Mouse (Mus musculus) layer of hippocampus, postnatal 14 days (tissue): ENCODE measurements around the gene Pmm2. TPM values are rescaled to one million over a fixed set of nuclear protein-coding genes. Genes with fewer than 3 reads are reported as not detected.

Source experiments
- DNase-seq, 2 experiments: peaks; one replicate each; pipeline ENCODE4 v3.0.0; 2021 to 2022; ENCODE audit warnings: low spot score in 2 of 2, mixed read lengths in 1 of 2
- microRNA-seq, 2 experiments: library from miRNA; unstranded; fragments of <30 nt; microRNA quantifications; one replicate each; pipeline ENCODE4 v1.2.0; 2021
- total RNA-seq, 2 experiments: library from RNA; stranded (reverse); gene quantifications; 2 replicates each; pipeline ENCODE4 v1.2.3; 2021

Pmm2 gene
- total RNA-seq, 2 experiments from 2014 or later, result 31.9 to 34.5 TPM

DNA sequence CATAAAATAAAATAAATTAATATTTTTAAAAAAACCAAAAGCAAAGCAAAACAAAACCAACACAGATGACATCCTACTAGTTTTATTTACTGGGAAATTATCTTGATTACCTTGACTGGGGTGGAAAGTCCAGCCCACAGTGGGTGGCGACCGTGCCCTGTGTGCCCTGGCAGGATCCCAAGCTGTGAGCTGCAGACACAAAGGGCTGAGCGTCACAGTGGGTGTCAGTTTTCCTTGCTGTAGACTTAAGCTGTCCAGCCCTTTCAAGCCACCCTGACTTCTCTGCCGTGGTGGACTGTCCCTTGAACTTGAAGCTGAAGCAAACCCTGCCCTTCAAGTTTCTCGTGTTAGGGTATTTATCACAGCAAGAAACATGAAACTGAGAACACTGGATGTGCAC lies 40.6 kb downstream of the Pmm2 start:
- DNase-seq, result no peak

DNA sequence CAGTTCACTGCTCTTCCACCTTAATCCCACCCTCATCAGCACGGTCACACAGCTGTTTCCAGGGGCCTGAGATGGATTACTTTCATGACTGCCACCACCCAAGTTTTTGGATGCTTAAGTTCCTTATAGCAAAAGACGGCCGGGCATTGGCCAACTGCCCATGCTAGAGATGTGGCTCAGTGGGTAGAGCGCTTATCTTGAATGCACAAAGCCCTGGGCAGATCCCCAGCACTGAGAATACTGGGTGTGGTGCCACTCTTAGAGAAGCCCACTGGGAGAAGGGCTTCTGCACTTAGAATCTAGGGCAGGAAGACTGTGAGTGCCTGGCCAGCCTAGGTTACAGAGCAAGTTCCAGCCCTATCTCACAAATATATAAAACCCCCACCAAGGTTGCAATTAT lies 41.2 kb downstream of the Pmm2 start:
- DNase-seq, result no peak

DNA sequence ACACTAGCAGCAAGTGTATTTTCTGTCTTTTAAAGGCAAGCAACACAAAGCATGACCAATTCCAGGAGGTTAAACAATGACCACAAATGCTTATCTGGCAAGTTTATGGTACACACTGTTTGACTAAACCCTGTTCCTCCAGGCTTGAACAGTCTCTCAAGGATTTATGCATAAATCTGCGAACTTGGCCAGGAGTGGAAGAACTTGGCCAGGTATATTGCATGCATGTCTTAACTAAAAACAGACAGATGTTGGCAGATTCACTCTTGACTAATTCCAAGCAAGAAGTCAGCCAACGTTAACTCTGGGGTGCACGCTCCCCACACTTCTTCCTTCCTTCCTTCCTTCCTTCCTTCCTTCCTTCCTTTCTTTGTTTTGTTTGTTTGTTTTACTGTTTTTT lies 42.3 kb downstream of the Pmm2 start:
- DNase-seq, result no peak

DNA sequence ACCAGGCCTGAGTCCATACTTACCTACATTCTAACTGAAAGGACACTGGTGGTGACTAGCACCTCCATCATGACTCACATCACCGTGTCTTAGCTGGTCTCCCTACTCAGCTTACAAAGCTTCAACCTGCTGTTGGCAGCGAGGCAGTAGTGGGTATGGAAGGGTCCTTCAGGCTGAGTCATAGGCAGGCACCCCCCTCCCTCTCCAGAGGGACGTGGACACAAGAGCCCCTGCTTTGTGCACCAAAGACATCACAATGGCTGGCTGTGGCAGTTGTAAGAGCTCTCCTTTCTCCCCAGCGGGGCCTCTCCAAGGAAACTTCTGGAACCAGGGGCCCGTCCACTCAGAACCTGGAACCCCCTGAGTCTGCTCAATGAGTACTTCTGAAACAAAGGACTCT lies 43.0 kb downstream of the Pmm2 start, which contains the start of gene Gm5767:
Gene Gm5767 (plus strand): TSS at position 301 of the 400 bp plus-strand sequence.
- DNase-seq, result no peak

DNA sequence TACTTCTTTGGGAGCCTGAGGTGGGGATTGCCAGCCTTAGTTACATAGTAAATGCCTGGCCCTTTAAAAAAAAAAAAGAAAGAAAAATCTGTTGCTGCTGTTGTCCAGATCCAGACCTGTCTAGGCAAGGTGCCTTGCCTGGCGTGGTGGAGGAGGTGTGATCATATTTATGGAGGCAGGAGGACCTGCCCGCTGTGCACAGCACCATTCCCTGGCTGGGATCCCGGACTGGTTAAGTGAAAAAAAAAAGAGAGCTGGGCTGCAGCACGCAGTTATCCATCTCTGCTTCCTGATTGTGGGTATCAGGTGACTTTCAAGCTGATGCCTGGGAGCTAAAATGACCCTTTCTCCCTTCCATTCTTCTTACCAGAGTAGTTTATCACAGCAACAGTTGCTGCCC lies 47.6 kb downstream of the Pmm2 start:
- no peak for DNase-seq

DNA sequence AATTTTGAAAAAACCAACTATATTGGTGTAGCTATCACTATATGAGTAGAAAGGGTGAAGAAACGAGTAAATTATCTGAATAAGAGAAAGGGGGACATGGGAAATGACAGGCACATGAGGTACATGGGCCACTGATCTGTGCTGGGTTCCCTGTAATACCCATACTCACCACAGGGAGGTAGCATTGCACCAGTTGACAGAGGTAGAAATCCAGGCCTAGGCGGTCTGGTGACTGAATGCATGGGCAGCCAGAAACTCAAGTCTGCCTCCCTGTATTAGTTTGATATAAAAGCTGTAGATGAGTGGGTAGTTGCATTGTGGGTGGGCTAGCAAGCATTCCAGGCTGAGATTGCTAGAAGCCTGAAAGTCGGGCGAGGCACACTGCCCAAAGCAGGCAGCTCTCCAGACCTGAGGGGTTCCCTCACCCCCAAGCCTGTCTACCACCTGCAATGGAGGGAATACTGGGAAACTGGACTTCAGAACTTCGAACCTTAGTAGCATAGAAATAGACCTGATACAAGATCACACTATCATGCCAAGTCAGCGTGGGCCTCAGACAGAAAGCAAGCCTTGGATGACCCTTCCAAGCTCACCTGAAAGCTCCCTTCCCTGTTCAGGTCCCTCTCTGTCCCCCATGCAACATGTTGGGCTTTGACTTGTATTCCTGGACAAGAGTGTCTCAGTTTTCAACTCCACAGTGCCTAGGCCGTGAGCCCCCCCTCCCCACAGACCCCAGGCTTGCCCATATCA lies 48.8 kb downstream of the Pmm2 start:
- peak; percentile 81 to 84 for DNase-seq

DNA sequence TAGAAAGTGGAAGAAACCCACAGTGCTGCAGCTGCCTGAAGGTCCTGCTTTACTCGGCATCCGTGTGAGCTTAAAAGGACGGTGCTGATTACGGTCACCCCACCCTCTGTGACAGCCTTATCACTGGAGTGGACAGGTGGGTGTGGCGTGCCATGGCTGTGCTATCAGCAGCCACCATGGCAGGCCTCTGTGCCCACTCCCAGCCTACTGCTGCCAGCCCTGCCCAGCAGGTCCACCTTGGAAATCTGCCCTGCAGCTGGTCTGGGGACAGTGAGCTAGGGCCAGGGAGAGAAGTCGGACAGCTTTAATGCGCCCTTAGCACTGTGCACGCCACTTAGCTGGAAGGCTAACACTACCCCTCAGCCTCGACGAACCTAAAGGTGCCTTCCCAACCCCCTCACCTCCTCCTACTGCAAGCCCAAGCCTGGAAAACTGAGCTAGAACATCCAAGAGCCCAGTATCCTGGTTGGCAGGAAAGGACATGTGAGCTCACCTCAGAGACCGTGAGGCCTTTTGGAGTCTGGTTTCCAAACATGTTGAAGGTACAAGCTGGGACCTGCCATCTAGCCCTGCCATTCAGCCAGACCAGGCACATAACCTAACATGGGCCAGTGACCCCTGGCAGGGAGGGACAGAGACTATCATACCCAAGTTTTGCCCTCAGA lies 49.5 kb downstream of the Pmm2 start:
- DNase-seq, result no peak

DNA sequence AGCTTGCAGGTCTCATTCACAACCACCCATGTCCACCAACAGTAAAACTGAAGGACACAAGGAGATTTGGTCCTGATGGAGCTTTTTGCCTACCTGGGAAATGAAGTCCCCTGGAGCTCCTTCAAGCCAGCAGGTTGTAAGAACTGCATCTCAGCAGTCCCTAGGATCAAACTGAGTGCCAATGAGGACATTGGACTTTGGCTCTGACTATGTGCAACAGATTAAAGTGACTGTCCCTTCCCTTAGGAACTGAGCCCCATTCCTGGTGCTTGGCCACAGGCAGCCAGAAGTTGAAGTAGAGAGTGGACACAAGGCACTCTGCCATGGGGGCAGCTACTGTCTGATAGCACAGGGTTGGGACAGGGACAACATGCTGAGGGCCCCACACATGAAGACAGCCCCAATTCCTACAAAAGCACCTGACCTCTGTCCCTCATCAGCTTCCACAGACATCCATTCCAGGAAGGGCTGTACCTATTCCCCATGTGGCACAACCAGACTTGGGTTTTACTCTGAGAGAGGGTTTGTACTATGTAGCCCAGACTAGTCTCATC lies 50.2 kb downstream of the Pmm2 start:
- no peak for DNase-seq

DNA sequence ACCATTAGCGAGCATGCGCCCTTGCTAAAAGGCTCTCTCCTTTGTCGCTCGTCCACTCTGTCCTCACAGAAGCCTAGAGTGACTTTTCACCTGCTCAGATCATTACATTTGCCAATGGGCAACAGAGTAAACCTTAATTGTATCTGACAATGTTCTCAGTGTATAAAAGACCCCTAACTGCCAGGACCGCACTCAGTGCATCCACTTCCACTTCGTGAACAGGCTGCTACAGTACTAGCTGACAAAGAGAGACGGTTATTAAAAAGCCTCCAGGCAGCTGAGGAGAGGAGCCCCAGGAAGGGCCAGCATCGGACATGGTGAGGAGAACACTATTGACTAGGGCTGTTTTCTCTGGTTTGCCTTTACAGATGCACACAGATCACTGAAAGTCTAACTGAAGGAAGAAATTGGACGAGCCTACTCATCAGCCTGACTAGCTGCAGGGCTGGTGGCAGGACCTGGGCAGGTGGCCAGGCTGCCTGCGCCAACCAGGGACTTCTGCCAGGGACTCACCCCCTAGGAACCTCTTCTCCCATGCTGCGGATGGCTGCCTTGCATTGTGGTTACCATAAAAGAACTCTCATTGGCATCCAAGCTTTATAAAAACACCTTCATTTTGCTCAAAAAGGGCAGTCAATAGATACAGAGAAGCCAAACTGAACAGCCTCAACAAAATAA lies 52.6 kb downstream of the Pmm2 start:
- DNase-seq, result peak; percentile 56 to 64

DNA sequence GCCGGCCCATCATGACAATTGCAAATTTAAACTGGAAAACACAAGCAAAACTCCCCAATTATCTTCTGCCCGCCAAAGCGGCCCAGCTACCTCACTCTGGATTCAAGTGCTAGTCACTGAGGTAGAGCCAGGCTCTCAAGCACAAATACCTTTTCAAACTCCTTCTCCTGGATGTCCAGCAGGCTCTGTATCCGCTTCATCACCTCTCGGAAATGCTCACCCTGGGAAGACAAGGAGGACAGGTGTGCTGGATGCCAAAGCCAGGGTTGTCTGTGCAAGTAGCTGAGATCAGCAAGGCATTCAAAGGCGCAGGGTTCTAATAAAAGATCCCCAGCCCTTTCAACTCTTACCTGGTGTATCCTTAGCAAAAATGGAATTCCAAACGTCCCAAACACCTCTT lies 53.7 kb downstream of the Pmm2 start:
- no peak for DNase-seq

DNA sequence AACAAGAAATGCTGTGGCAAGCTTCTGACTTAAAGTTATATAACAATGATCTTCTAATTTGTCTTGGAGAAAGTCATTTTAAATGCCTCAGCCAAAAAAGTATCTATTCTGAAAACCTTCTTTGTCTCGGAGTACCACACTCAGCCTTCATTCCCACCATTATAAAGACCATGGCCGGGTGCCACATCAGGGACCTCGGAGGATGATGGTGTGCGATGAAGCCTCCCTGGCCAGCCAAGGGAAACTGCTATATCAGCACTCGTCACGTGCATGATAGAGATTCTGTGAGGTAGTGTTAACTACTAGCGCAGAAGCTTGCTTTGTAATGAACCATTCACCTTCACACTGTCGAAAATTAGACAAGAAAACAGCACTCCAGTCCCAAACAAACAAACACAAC lies 62.1 kb downstream of the Pmm2 start:
- no peak for DNase-seq

DNA sequence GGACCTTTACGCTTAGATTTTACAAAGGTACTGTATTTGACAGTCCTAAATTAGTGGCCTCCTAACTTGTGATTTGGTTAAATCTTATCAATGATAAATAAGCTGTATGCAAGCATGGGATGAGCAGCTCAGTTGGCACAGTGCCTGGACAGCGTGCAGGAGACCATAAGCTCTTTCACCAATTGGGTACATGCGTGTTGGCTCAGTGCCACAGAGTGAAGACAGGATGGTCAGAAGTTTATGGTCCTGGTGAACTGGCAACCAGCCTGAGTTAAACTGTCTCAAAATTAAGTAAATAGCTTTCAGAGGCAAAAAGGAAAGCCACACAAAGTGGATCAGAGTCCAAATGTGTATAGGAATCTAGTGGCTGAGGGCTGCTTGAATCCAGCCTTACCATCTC lies 63.1 kb downstream of the Pmm2 start:
- no peak for DNase-seq

DNA sequence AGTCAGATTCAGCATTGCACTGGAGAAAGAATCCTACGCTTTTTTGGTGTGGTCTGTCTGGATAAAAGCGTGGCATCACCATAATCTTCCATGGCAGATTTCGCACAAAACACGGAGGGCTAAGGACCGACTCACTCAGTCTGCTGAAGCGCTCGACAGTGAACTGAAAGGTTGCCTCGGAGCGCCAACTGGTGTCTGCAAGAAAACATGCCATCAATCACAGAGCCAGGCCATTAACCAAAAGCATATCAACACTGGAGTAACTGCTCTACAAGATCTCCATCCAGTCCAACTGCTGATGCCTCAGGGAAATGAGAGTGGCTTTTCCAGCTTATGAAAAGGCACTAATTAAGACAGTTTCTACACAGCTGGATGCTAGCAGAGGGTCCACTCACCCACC lies 74.5 kb downstream of the Pmm2 start:
- peak; percentile 24 to 28 for DNase-seq

Small RNAs within 50 kb of the gene (microRNA-seq; reads per million reads assigned to microRNA genes)
- gene Gm22137, result 0 reads per million in 2 experiments

Other genes starting within 250 kb of the Pmm2 start
- 10 to 100 TPM; 11.4 to 12.0 TPM for gene Tmem114, start 212.5 kb upstream of the Pmm2 start, total RNA-seq
- 10 to 100 TPM; 32.4 to 33.6 TPM for gene Mettl22, start 166.9 kb upstream of the Pmm2 start, total RNA-seq
- gene Abat, start 124.2 kb upstream of the Pmm2 start, total RNA-seq, result 100 to 1,000 TPM; 149 to 156 TPM
- gene Tmem186, start within 50 bp of the Pmm2 start, total RNA-seq, result 10 to 100 TPM; 10.6 to 11.5 TPM
- gene Carhsp1, start 34.5 kb downstream of the Pmm2 start, total RNA-seq, result 10 to 100 TPM; 23.2 to 23.8 TPM
- gene Gm5767, start 43.1 kb downstream of the Pmm2 start, total RNA-seq, result not detected
- 100 to 1,000 TPM; 149 to 167 TPM for gene Usp7, start 154.6 kb downstream of the Pmm2 start, total RNA-seq
- 100 to 1,000 TPM; 112 to 121 TPM for gene 1810013L24Rik, start 192.4 kb downstream of the Pmm2 start, total RNA-seq